Mouse (Mus musculus): ENCODE measurements around the gene Col6a6.
"Not testable (repeated sequence)": the region's sequence is repeated elsewhere in the genome, so short reads cannot be mapped to it uniquely, and the experiment has no call there.

- not testable (repeated sequence) for TF ChIP-seq CHD2 (IDR thresholded peaks at IDR 0.05; ENCODE audit: low read depth, low read length); ZC3H11A (IDR thresholded peaks at IDR 0.05; ENCODE audit: borderline replicate concordance, low read depth, low read length); ZNF384 (IDR thresholded peaks at IDR 0.05; ENCODE audit: low read depth, low read length)
Measured at GRCm38 (mm10) chr9:105641377-105641776, 186.6 kb downstream of the Col6a6 start.
